Mouse (Mus musculus) C2C12 (cell line): ENCODE data around the gene Apoc4. TPM values are rescaled to one million over a fixed set of nuclear protein-coding genes. Genes with fewer than 3 reads are reported as not detected.

Experiments used
- H3K27me3 ChIP-seq: one replicate; pipeline ENCODE4 v1.6.1; 2011; ENCODE audit not compliant: control insufficient read depth, insufficient read depth, insufficient read length
- H3K36me3 ChIP-seq: one replicate; pipeline ENCODE4 v1.6.1; 2011; ENCODE audit not compliant: control insufficient read depth, insufficient read depth
- H3K4me3 ChIP-seq: one replicate; pipeline ENCODE4 v1.5.1; 2011; ENCODE audit warnings: mild to moderate bottlenecking, control low read depth; ENCODE audit not compliant: poor library complexity, insufficient read depth, severe bottlenecking
- H3K79me2 ChIP-seq: one replicate; pipeline ENCODE4 v1.6.1; 2011; ENCODE audit not compliant: control insufficient read depth, insufficient read depth
- H3K79me3 ChIP-seq: one replicate; pipeline ENCODE4 v1.6.1; 2011; ENCODE audit warnings: low read depth, control low read depth
- H3ac ChIP-seq: one replicate; pipeline ENCODE3; 2011; ENCODE audit warnings: low read depth; ENCODE audit not compliant: control insufficient read depth, insufficient read length
- CEBPB ChIP-seq: IDR thresholded peaks from one replicate; pipeline ENCODE4 v1.6.1; 2011; ENCODE audit warnings: low read depth, mild to moderate bottlenecking, control low read depth, moderate library complexity
- CTCF ChIP-seq: IDR thresholded peaks from one replicate; pipeline ENCODE4 v1.5.1; 2011; ENCODE audit not compliant: control insufficient read depth, insufficient read depth, insufficient read length
- FOSL1 ChIP-seq: IDR thresholded peaks from one replicate; pipeline ENCODE4 v1.8.0; 2011; ENCODE audit warnings: mild to moderate bottlenecking, low read length; ENCODE audit not compliant: poor library complexity, insufficient read depth, severe bottlenecking
- MAX ChIP-seq: IDR thresholded peaks from one replicate; pipeline ENCODE4 v1.6.1; 2011; ENCODE audit warnings: mild to moderate bottlenecking, control low read depth
- MYOD1 ChIP-seq: IDR thresholded peaks from one replicate; pipeline ENCODE4 v1.6.1; 2011; ENCODE audit warnings: low read depth; ENCODE audit not compliant: control insufficient read depth, insufficient read length
- MYOG ChIP-seq: IDR thresholded peaks from one replicate; pipeline ENCODE4 v1.6.1; 2011; ENCODE audit not compliant: control insufficient read depth, insufficient read length; ENCODE audit errors: extremely low read depth
- USF1 ChIP-seq: IDR thresholded peaks from one replicate; pipeline ENCODE4 v1.6.1; 2011; ENCODE audit warnings: low read depth, mild to moderate bottlenecking, control low read depth, moderate library complexity
- polyA plus RNA-seq: library from polyadenylated mRNA; unstranded; fragments of >200 nt; fragmentation: generic; extraction: Trizol; gene quantifications from one replicate; pipeline ENCODE4 v1.2.1, GENCODE M21; 2012; ENCODE audit warnings: missing spikeins

Apoc4 gene
- polyA plus RNA-seq, 1 experiment: not detected

- H3ac ChIP-seq: no peak overlapping the region
- no peak overlapping the region for H3K4me3 ChIP-seq
- TF ChIP-seq FOSL1 (no peak), MYOG (no peak), MYOD1 (no peak), CTCF (no peak), USF1 (no peak), MAX (no peak), CEBPB (no peak)
- no peaks in the 10 kb centered on the region for H3K36me3 ChIP-seq
- no peaks in the 10 kb centered on the region for H3K79me3 ChIP-seq
- peaks cover 12% of the 10 kb centered on the region for H3K27me3 ChIP-seq
- no peaks in the 10 kb centered on the region for H3K79me2 ChIP-seq
Measured at GRCm38 (mm10) chr7:19680702-19681101, 577 bp downstream of the Apoc4 start.

- no peaks in the 10 kb centered on the region for H3K79me3 ChIP-seq
- no peak overlapping the region for H3ac ChIP-seq
- no peak overlapping the region for H3K4me3 ChIP-seq
- peaks cover 3% of the 10 kb centered on the region for H3K27me3 ChIP-seq
- H3K36me3 ChIP-seq: no peaks in the 10 kb centered on the region
- no peak for TF ChIP-seq USF1
- no peak for TF ChIP-seq FOSL1
- no peak for TF ChIP-seq MYOD1
- TF ChIP-seq CTCF: no peak
- no peak for TF ChIP-seq CEBPB
- TF ChIP-seq MYOG: no peak
- TF ChIP-seq MAX: no peak
- H3K79me2 ChIP-seq: no peaks in the 10 kb centered on the region
Measured at GRCm38 (mm10) chr7:19678901-19679300, 2.4 kb downstream of the Apoc4 start.

- no peak within 1 kb of the TSS for H3ac ChIP-seq
- peaks cover 3% of the 10 kb centered on the region for H3K27me3 ChIP-seq
- TF ChIP-seq CEBPB (no peak), USF1 (no peak), MAX (no peak), FOSL1 (no peak), MYOD1 (no peak), CTCF (no peak), MYOG (no peak)
- no peak within 1 kb of the TSS for H3K4me3 ChIP-seq
- no peaks in the 10 kb centered on the region for H3K79me2 ChIP-seq
- no peaks in the 10 kb centered on the region for H3K36me3 ChIP-seq
- no peaks in the 10 kb centered on the region for H3K79me3 ChIP-seq
Measured at GRCm38 (mm10) chr7:19677872-19678271, 3.4 kb downstream of the Apoc4 start, which contains the start of gene Apoc2. TSS of gene Apoc2 (minus strand) at chr7:19677941.

- H3K27me3 ChIP-seq: peaks cover 3% of the 10 kb centered on the region
- no peaks in the 10 kb centered on the region for H3K79me3 ChIP-seq
- no peak overlapping the region for H3ac ChIP-seq
- no peak overlapping the region for H3K4me3 ChIP-seq
- no peak for TF ChIP-seq MYOD1
- no peak for TF ChIP-seq USF1
- no peak for TF ChIP-seq MYOG
- no peaks in the 10 kb centered on the region for H3K79me2 ChIP-seq
- no peaks in the 10 kb centered on the region for H3K36me3 ChIP-seq
Measured at GRCm38 (mm10) chr7:19676662-19677061, 4.6 kb downstream of the Apoc4 start.

GRCm38 (mm10) chr7:19675824-19676223 lies 5.5 kb downstream of the Apoc4 start:
- no peaks in the 10 kb centered on the region for H3K79me3 ChIP-seq
- H3K27me3 ChIP-seq: peaks cover 3% of the 10 kb centered on the region
- no peak overlapping the region for H3ac ChIP-seq
- H3K79me2 ChIP-seq: no peaks in the 10 kb centered on the region
- H3K4me3 ChIP-seq: no peak overlapping the region
- no peaks in the 10 kb centered on the region for H3K36me3 ChIP-seq
- TF ChIP-seq MYOG: no peak
- TF ChIP-seq MAX: no peak
- TF ChIP-seq CEBPB: no peak
- no peak for TF ChIP-seq MYOD1
- no peak for TF ChIP-seq CTCF
- TF ChIP-seq USF1: no peak

- Histone ChIP-seq H3K36me3 (no peaks in the 10 kb centered on the region), H3K4me3 (no peak overlapping the region), H3K79me3 (no peaks in the 10 kb centered on the region), H3K27me3 (peaks cover 3% of the 10 kb centered on the region), H3K79me2 (no peaks in the 10 kb centered on the region), H3ac (no peak overlapping the region)
- TF ChIP-seq USF1 (no peak), CEBPB (no peak), MAX (no peak), FOSL1 (no peak), MYOD1 (no peak), MYOG (no peak), CTCF (no peak)
Measured at GRCm38 (mm10) chr7:19673083-19673699, 8.1 kb downstream of the Apoc4 start.
